Comparison of ENCODE assay signal across 7 mouse cellular contexts in genomic region chr12:84316006-84316405, GRCm38 (mm10). TPM values are rescaled to one million over a fixed set of nuclear protein-coding genes. Genes with fewer than 3 reads are reported as not detected.
DNase-seq lines count a peak whose midpoint lies in the region; ATAC-seq and TF ChIP-seq lines count a peak whose summit lies in the region.

No protein-coding gene starts in this region.

- WGBS in neural tube, embryonic 11.5 days, result 51% methylated on average over 7 of the region's 7 CpGs
- WGBS in heart, embryonic 14.5 days, result 25% methylated on average over 7 of the region's 7 CpGs
- WGBS in liver, postnatal 0 days (ENCODE audit: insufficient replicate concordance), result 28% methylated on average over 7 of the region's 7 CpGs

- H3K27ac ChIP-seq in neural tube, embryonic 11.5 days (ENCODE audit: low read depth, low read length), result no peak overlapping the region
- H3K27ac ChIP-seq in heart, embryonic 14.5 days (replicated peaks in 1 of 2; ENCODE audit: control insufficient read depth in 1 of 2, insufficient read depth in 1 of 2, low read depth in 2 of 2, low read length in 2 of 2), result peak overlapping the region; percentile 88 to 99
- H3K27ac ChIP-seq in liver, postnatal 0 days (ENCODE audit: low read depth), result peak overlapping the region; percentile 88

- peak overlapping the region; percentile 84 for H3K4me2 ChIP-seq in neural tube, embryonic 11.5 days (ENCODE audit: low read depth)
- H3K4me2 ChIP-seq in heart, embryonic 14.5 days (ENCODE audit: low read length), result peak overlapping the region; percentile 82
- H3K4me2 ChIP-seq in liver, postnatal 0 days (ENCODE audit: low read depth, low read length), result peak overlapping the region; percentile 84

- no peaks in the 10 kb centered on the region for H3K36me3 ChIP-seq in neural tube, embryonic 11.5 days (ENCODE audit: control insufficient read depth, insufficient read depth, low read length)
- peaks cover 27% of the 10 kb centered on the region for H3K36me3 ChIP-seq in heart, embryonic 14.5 days (ENCODE audit: control insufficient read depth, insufficient read depth, low read length)
- peaks cover 6% of the 10 kb centered on the region for H3K36me3 ChIP-seq in liver, postnatal 0 days (replicated peaks; ENCODE audit: insufficient read depth, low read length)

- H3K9me3 ChIP-seq in neural tube, embryonic 11.5 days (ENCODE audit: control insufficient read depth, low read length), result no peaks in the 10 kb centered on the region
- H3K9me3 ChIP-seq in heart, embryonic 14.5 days (ENCODE audit: control insufficient read depth, low read length), result no peaks in the 10 kb centered on the region
- no peaks in the 10 kb centered on the region for H3K9me3 ChIP-seq in liver, postnatal 0 days (ENCODE audit: low read length)

- peak; percentile 80 for TF ChIP-seq EP300 in liver, postnatal 0 days (IDR thresholded peaks at IDR 0.05; ENCODE audit: low read depth)

- H3K27me3 ChIP-seq in neural tube, embryonic 11.5 days (ENCODE audit: control insufficient read depth, insufficient read depth, low read length), result no peaks in the 10 kb centered on the region
- no peaks in the 10 kb centered on the region for H3K27me3 ChIP-seq in heart, embryonic 14.5 days (ENCODE audit: control insufficient read depth, insufficient read depth, low read length)
- no peaks in the 10 kb centered on the region for H3K27me3 ChIP-seq in liver, postnatal 0 days (ENCODE audit: insufficient read depth, low read length)

- H3K4me1 ChIP-seq in neural tube, embryonic 11.5 days (ENCODE audit: control insufficient read depth, insufficient read depth, low read length), result peaks cover 10% of the 10 kb centered on the region
- H3K4me1 ChIP-seq in heart, embryonic 14.5 days (ENCODE audit: control insufficient read depth in 2 of 2, insufficient read depth in 2 of 2, low read length in 2 of 2), result peaks cover 0 to 10% of the 10 kb centered on the region in 2 experiments; a peak in 3 of 4 replicates
- peaks cover 20% of the 10 kb centered on the region for H3K4me1 ChIP-seq in liver, postnatal 0 days (ENCODE audit: insufficient read depth)

- H3K4me3 ChIP-seq in neural tube, embryonic 11.5 days (ENCODE audit: low read depth, low read length), result peak overlapping the region; percentile 98
- peak overlapping the region; percentile 60 to 100 for H3K4me3 ChIP-seq in heart, embryonic 14.5 days (ENCODE audit: control insufficient read depth in 1 of 2, insufficient read depth in 1 of 2, low read depth in 1 of 2, low read length in 2 of 2)
- peak overlapping the region; percentile 95 for H3K4me3 ChIP-seq in liver, postnatal 0 days (ENCODE audit: low read depth, low read length)

- no peak for DNase-seq in neural tube, embryonic 11.5 days (ENCODE audit: low spot score)
- DNase-seq in neural tube, embryonic 10.5 days (ENCODE audit: extremely low spot score, low spot score), result no peak
- no peak for DNase-seq in liver, postnatal 0 days
- no peak for DNase-seq in right cerebral cortex, postnatal 14 days
- no peak for DNase-seq in left cerebral cortex, adult 9 months (ENCODE audit: low spot score in 2 of 2)
- no peak for DNase-seq in spleen, postnatal 36 days (ENCODE audit: low spot score in 2 of 2)

- H3K9ac ChIP-seq in neural tube, embryonic 11.5 days (ENCODE audit: low read length), result peak overlapping the region; percentile 97
- peak overlapping the region; percentile 99 for H3K9ac ChIP-seq in heart, embryonic 14.5 days (ENCODE audit: low read length)
- H3K9ac ChIP-seq in liver, postnatal 0 days (replicated peaks), result peak overlapping the region; percentile 99

- ATAC-seq in neural tube, embryonic 11.5 days (ENCODE audit: insufficient read depth, low FRiP score, low TSS enrichment), result no peak
- no peak for ATAC-seq in heart, embryonic 14.5 days (ENCODE audit: insufficient number of reproducible peaks, insufficient read depth, low FRiP score, low read depth)
- ATAC-seq in liver, postnatal 0 days, result no peak

- no peak for TF ChIP-seq CTCF in liver, postnatal 0 days (IDR thresholded peaks at IDR 0.05; ENCODE audit: low read depth)

RNA-seq across cellular contexts. Expression of gene Zfp410, which starts 0.6 kb away (rescaled TPM):
- polyA plus RNA-seq in neural tube, embryonic 11.5 days (2014; fragmentation: Nextera tagmentation; extraction: Ambion mirVana), result 119 and 125 TPM in 2 replicates
- polyA plus RNA-seq in heart, embryonic 14.5 days (2014; fragmentation: Nextera tagmentation; extraction: Ambion mirVana), result 53.1 and 55.4 TPM in 2 replicates
- polyA plus RNA-seq in liver, postnatal 0 days (2015; fragmentation: Nextera tagmentation; extraction: Ambion mirVana), result 19.0 and 22.7 TPM in 2 replicates

RNA-seq across cellular contexts. Expression of gene Ptgr2, which starts 31.0 kb away (rescaled TPM):
- polyA plus RNA-seq in neural tube, embryonic 11.5 days (2014; fragmentation: Nextera tagmentation; extraction: Ambion mirVana), result 15.5 and 16.4 TPM in 2 replicates
- 79.0 and 92.4 TPM in 2 replicates for polyA plus RNA-seq in heart, embryonic 14.5 days (2014; fragmentation: Nextera tagmentation; extraction: Ambion mirVana)
- polyA plus RNA-seq in liver, postnatal 0 days (2015; fragmentation: Nextera tagmentation; extraction: Ambion mirVana), result 28.0 and 30.2 TPM in 2 replicates

RNA-seq across cellular contexts. Expression of gene Coq6, which starts 45.5 kb away (rescaled TPM):
- 43.0 and 44.5 TPM in 2 replicates for polyA plus RNA-seq in neural tube, embryonic 11.5 days (2014; fragmentation: Nextera tagmentation; extraction: Ambion mirVana)
- 80.0 and 80.7 TPM in 2 replicates for polyA plus RNA-seq in heart, embryonic 14.5 days (2014; fragmentation: Nextera tagmentation; extraction: Ambion mirVana)
- polyA plus RNA-seq in liver, postnatal 0 days (2015; fragmentation: Nextera tagmentation; extraction: Ambion mirVana), result 17.6 and 18.7 TPM in 2 replicates

RNA-seq across cellular contexts. Expression of gene Fam161b, which starts 45.6 kb away (rescaled TPM):
- polyA plus RNA-seq in neural tube, embryonic 11.5 days (2014; fragmentation: Nextera tagmentation; extraction: Ambion mirVana), result 7.5 and 9.7 TPM in 2 replicates
- 5.3 and 6.3 TPM in 2 replicates for polyA plus RNA-seq in heart, embryonic 14.5 days (2014; fragmentation: Nextera tagmentation; extraction: Ambion mirVana)
- polyA plus RNA-seq in liver, postnatal 0 days (2015; fragmentation: Nextera tagmentation; extraction: Ambion mirVana), result 0.15 and 0.31 TPM in 2 replicates
